Mouse (Mus musculus) ES-E14 (cell line): Measurements from ENCODE around the gene Snrnp200. TPM values are rescaled to one million over a fixed set of nuclear protein-coding genes. Genes with fewer than 3 reads are reported as not detected.
A peak's percentile ranks its signal among the peaks of the same experiment; 100 is the strongest.
"Not testable (repeated sequence)": the region's sequence is repeated elsewhere in the genome, so short reads cannot be mapped to it uniquely, and the experiment has no call there.

Experiments used
- DNase-seq: peaks from one replicate; pipeline ENCODE4 v3.0.0-alpha.2; 2013; ENCODE audit warnings: low read depth, low spot score
- H3K27ac ChIP-seq: 2 replicates; pipeline ENCODE4 v1.5.1; 2012; ENCODE audit warnings: low read depth, mild to moderate bottlenecking, low read length, moderate library complexity, mixed read lengths; ENCODE audit not compliant: poor library complexity, insufficient read depth, severe bottlenecking
- H3K36me3 ChIP-seq: 2 replicates; pipeline ENCODE4 v1.6.1; 2012; ENCODE audit warnings: mild to moderate bottlenecking, low read length, moderate library complexity, mixed read lengths; ENCODE audit not compliant: control insufficient read depth, poor library complexity, insufficient read depth, severe bottlenecking
- H3K4me1 ChIP-seq, 2 experiments: fragments of 150-350 bp in 1 of 2; sonication (generic) in 1 of 2; 2 replicates each; pipeline ENCODE4 v1.6.1; 2012; ENCODE audit warnings: low read length in 2 of 2, mild to moderate bottlenecking in 1 of 2, mixed read lengths in 1 of 2; ENCODE audit not compliant: control insufficient read depth in 2 of 2, insufficient read depth in 2 of 2, poor library complexity in 1 of 2
- H3K4me3 ChIP-seq, 2 experiments: fragments of 150-350 bp in 1 of 2; sonication (generic) in 1 of 2; 2 replicates each; pipeline ENCODE4 v1.5.1; 2012; ENCODE audit warnings: low read length in 2 of 2, low read depth in 1 of 2, mild to moderate bottlenecking in 1 of 2, mixed read lengths in 1 of 2; ENCODE audit not compliant: insufficient read depth in 1 of 2, poor library complexity in 1 of 2, severe bottlenecking in 1 of 2
- H3K9ac ChIP-seq: 2 replicates; pipeline ENCODE4 v1.6.1; 2012; ENCODE audit warnings: low read depth, mild to moderate bottlenecking, low read length, mixed read lengths; ENCODE audit not compliant: poor library complexity, insufficient read depth, severe bottlenecking
- H3K9me3 ChIP-seq: fragments of 150-350 bp; sonication (generic); 2 replicates; pipeline ENCODE4 v1.6.1; 2012; ENCODE audit warnings: low read depth, mild to moderate bottlenecking, low read length; ENCODE audit not compliant: control insufficient read depth, insufficient read depth
- CHD2 ChIP-seq: IDR thresholded peaks from 2 replicates; pipeline ENCODE4 v1.6.1; 2014; ENCODE audit warnings: mild to moderate bottlenecking, low read depth, low read length, inconsistent platforms
- HCFC1 ChIP-seq: IDR thresholded peaks from 2 replicates; pipeline ENCODE4 v1.6.1; 2012; ENCODE audit warnings: low read length, inconsistent platforms, borderline replicate concordance; ENCODE audit not compliant: insufficient read depth
- MAFK ChIP-seq: IDR thresholded peaks from 2 replicates; pipeline ENCODE4 v1.6.1; 2014; ENCODE audit warnings: mild to moderate bottlenecking, low read depth, low read length, inconsistent platforms; ENCODE audit not compliant: insufficient read depth
- ZC3H11A ChIP-seq: IDR thresholded peaks from 2 replicates; pipeline ENCODE4 v1.6.1; 2012; ENCODE audit warnings: low read depth, mild to moderate bottlenecking, inconsistent platforms, low read length, borderline replicate concordance
- ZNF384 ChIP-seq: IDR thresholded peaks from 2 replicates; pipeline ENCODE4 v1.6.1; 2012; ENCODE audit warnings: low read depth, low read length, inconsistent platforms
- in situ Hi-C, 2 experiments: fragments of 600-800 bp; cut with MboI; formaldehyde crosslinking; loops; one replicate each; pipeline ENCODE4 v1.15.1; 2025; ENCODE audit warnings: low sequenced_read_pairs in 2 of 2, inconsistent platforms in 1 of 2; ENCODE audit not compliant: unreplicated experiment in 2 of 2
- total RNA-seq: library from RNA; depleted of rRNA; stranded (reverse); fragments of 300-350 nt; gene quantifications from 2 replicates; pipeline ENCODE4 v1.2.3, GENCODE M21; 2012

The Snrnp200 gene
- total RNA-seq, 1 experiment, result 147 TPM

DNA sequence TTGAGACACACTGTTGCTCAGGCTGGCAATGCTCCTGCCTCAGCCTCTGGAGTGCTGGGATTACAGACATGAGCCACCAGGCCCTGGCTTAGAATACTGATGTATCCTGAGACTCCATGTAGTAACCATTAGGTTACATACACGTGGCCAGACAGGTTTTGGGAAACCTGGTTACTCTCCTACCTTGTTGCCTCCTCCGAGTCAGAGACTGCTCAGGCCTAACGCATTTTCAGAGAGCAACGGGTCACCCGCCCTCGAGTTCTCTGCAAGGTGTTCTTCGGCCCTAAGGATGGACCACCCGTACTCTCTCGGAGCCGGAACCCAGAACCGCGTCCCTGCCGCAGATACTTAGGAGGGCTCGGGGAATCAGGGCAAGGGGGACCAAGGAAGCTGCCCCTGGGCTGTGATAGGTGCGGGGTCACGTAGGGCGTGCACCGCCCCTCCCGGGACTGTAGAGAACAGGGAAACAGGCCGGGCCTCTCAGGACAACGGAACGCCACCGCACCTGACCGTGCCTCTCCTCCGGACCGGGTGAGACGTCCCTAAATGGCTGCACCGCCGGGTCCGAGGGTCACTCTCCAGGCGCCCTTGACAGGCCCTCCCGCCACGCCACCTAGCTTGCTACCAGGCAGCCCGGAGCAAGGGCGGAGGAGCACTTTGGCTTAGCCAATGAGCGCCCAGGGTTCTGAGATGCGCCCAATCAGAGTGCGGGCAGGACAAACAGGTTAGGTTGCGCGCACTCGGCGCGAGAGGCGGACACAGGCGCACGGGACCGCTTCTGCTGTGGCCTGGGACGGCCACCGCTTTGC, 61.5 kb downstream of the Snrnp200 start, which contains the start of gene Stard7:
Stard7 (plus strand) TSS at position 728 of the 809 bp plus-strand sequence.
- peak within 1 kb of the TSS; percentile 3; the same call in 1 of the 2 replicates for H3K27ac ChIP-seq
- TF ChIP-seq HCFC1, result no peak; the same call in 1 of the 2 replicates
- TF ChIP-seq CHD2, result peak; percentile 76
- no peak for TF ChIP-seq ZNF384
- peak; percentile 91 for DNase-seq
- H3K36me3 ChIP-seq, result 0 out of 2 replicates have a peak, but pooled peaks cover 2% of the 10 kb centered on the region
- H3K4me3 ChIP-seq, result peak within 1 kb of the TSS; percentile 94 to 99
- peaks cover 0 to 4% of the 10 kb centered on the region in 2 experiments; a peak in 2 of 4 replicates for H3K4me1 ChIP-seq
- peak within 1 kb of the TSS; percentile 91 for H3K9ac ChIP-seq
- H3K9me3 ChIP-seq, result no peaks in the 10 kb centered on the region
- in situ Hi-C loops, result no loop called here

DNA sequence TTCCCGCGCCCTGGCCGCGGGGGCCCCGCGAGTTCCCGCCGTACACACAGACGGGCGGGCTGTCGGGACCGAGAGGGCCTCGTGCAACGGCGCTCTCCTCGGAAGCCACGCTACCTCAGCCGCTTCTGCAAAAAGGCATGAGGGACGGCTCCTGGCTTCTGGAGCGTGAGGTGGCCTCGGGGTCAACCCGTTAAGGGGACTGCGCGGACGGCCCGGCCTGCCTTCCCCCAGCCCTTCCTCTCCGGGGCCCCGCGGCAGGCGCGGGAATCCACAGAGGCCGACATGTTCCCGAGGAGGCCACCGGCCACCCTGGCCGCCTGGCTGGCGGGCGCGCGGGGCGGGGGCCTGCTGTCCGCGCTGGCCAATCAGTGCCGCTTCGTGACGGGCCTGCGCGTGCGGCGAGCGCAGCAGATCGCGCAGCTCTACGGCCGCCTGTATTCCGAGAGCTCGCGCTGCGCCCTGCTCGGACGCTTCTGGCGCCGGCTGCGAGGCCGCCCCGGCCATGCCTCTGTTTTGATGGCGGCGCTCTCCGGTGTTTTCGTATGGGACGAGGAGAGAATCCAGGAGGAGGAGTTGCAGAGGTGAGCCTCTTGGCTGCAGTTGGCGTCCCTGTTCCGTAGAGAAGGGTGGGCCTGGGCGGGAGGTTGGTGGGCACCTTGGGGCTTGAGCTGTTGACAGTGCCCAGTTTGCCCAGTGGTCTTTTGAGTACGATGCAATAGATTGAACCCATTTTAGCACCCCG, 62.3 kb downstream of the Snrnp200 start:
- H3K27ac ChIP-seq, result peak overlapping the region; percentile 3; the same call in 1 of the 2 replicates
- H3K9me3 ChIP-seq, result no peaks in the 10 kb centered on the region
- H3K9ac ChIP-seq, result peak overlapping the region; percentile 89
- H3K36me3 ChIP-seq, result 0 out of 2 replicates have a peak, but pooled peaks cover 2% of the 10 kb centered on the region
- no peak for TF ChIP-seq ZC3H11A
- no peak; the same call in none of the 2 replicates for TF ChIP-seq HCFC1
- no peak for TF ChIP-seq MAFK
- no peak for TF ChIP-seq CHD2
- TF ChIP-seq ZNF384, result no peak
- no peak for DNase-seq
- H3K4me1 ChIP-seq, result peaks cover 0 to 4% of the 10 kb centered on the region in 2 experiments; a peak in 2 of 4 replicates
- in situ Hi-C loops, result no loop called here
- H3K4me3 ChIP-seq, result peak overlapping the region; percentile 94 to 99

DNA sequence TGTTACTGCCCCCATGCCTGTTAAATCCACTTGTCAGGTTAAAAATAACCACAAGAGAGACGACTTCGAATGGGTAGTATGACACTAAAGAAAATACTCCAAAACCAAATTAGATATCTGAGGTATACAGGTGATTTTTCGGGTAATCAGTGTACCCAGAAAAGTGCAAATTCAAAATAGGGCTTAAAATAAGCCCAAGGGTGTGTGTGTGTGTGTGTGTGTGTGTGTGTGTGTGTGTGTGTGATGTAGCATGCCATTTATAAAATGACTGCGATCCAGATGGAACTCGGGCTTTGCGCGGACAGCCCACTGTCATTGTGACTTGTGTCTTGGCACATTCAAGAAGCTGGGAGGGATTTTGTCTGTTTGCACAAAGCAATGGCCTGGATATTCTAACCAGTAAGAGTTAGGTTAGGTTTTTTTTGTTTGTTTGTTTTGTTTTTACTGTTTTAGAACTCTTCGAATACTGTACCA, 62.9 kb downstream of the Snrnp200 start:
- no peak overlapping the region for H3K27ac ChIP-seq
- DNase-seq, result no peak
- peaks cover 0 to 4% of the 10 kb centered on the region in 2 experiments; a peak in 2 of 4 replicates for H3K4me1 ChIP-seq
- no peak for TF ChIP-seq HCFC1
- H3K36me3 ChIP-seq, result 0 out of 2 replicates have a peak, but pooled peaks cover 2% of the 10 kb centered on the region
- no peaks in the 10 kb centered on the region for H3K9me3 ChIP-seq
- H3K4me3 ChIP-seq, result peak overlapping the region; percentile 94 to 99
- H3K9ac ChIP-seq, result peak overlapping the region; percentile 89
- in situ Hi-C loops, result no loop called here

DNA sequence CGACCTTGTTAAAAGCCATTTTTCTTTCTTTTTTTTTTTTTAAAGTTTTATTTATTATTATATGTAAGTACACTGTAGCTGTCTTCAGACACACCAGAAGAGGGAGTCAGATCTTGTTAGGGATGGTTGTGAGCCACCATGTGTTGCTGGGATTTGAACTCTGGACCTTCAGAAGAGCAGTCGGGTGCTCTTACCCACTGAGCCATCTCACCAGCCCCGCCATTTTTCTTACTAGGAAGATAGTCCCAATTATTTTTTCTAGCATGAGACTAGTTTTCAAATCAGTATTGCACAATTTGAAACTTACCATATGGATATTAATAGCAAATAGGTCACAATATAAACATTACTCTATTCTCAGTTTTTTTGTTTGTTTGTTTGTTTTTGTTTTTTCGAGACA, 63.9 kb downstream of the Snrnp200 start:
- H3K9ac ChIP-seq, H3K36me3 ChIP-seq, in situ Hi-C loops, H3K4me3 ChIP-seq, H3K27ac ChIP-seq, H3K9me3 ChIP-seq, H3K4me1 ChIP-seq, DNase-seq: not testable (repeated sequence)
